Mouse (Mus musculus): ENCODE measurements around the gene Slamf8. TPM values are rescaled to one million over a fixed set of nuclear protein-coding genes. Genes with fewer than 3 reads are reported as not detected.

Gene Slamf8
- total RNA-seq, 2 experiments from 2014 or later = 0.25 TPM; not detected in 1

- no peak for DNase-seq (ENCODE audit: low spot score)
- intact Hi-C loops (cut with DNase I) = no loop called here
Measured at GRCm38 (mm10) chr1:172602326-172602725, 12.0 kb upstream of the Slamf8 start, which contains the start of gene Fcrl6. TSS of gene Fcrl6 (minus strand) at chr1:172602551.

- intact Hi-C loops (cut with DNase I) = no loop called here
Measured at GRCm38 (mm10) chr1:172594495-172594894, 4.1 kb upstream of the Slamf8 start.

GRCm38 (mm10) chr1:172593956-172594355 is 3.6 kb upstream of the Slamf8 start:
- intact Hi-C loops (cut with DNase I) = no loop called here
- DNase-seq (ENCODE audit: low spot score) = no peak

More at GRCm38 (mm10) chr1:172594495-172594894, 4.1 kb upstream of the Slamf8 start:
- no peak for DNase-seq (ENCODE audit: low spot score)

- DNase-seq (ENCODE audit: low spot score) = no peak
- intact Hi-C loops (cut with DNase I) = no loop called here
Measured at GRCm38 (mm10) chr1:172593321-172593720, 3.0 kb upstream of the Slamf8 start.

GRCm38 (mm10) chr1:172585612-172586567 is 4.5 kb downstream of the Slamf8 start:
- intact Hi-C loops (cut with DNase I) = no loop called here
- no peak for DNase-seq (ENCODE audit: low spot score)

- DNase-seq (ENCODE audit: low spot score) = no peak
- intact Hi-C loops (cut with DNase I) = no loop called here
Measured at GRCm38 (mm10) chr1:172585026-172585425, 5.3 kb downstream of the Slamf8 start.

- intact Hi-C loops (cut with DNase I) = no loop called here
- DNase-seq (ENCODE audit: low spot score) = no peak
Measured at GRCm38 (mm10) chr1:172584271-172584670, 6.1 kb downstream of the Slamf8 start.

GRCm38 (mm10) chr1:172582436-172582835 is 7.9 kb downstream of the Slamf8 start:
- DNase-seq (ENCODE audit: low spot score) = no peak
- intact Hi-C loops (cut with DNase I) = no loop called here

GRCm38 (mm10) chr1:172580116-172580515 is 10.3 kb downstream of the Slamf8 start:
- intact Hi-C loops (cut with DNase I) = no loop called here
- no peak for DNase-seq (ENCODE audit: low spot score)

GRCm38 (mm10) chr1:172567758-172568157 is 22.6 kb downstream of the Slamf8 start:
- DNase-seq (ENCODE audit: low spot score) = no peak
- intact Hi-C loops (cut with DNase I) = no loop called here

GRCm38 (mm10) chr1:172566131-172566530 is 24.2 kb downstream of the Slamf8 start:
- DNase-seq (ENCODE audit: low spot score) = no peak
- intact Hi-C loops (cut with DNase I) = no loop called here

GRCm38 (mm10) chr1:172563465-172563828 is 26.9 kb downstream of the Slamf8 start:
- intact Hi-C loops (cut with DNase I) = loop anchor here (1.0 to 5.0 kb wide), 2 partner anchors 33 to 49 kb away; no protein-coding TSS in a partner anchor

GRCm38 (mm10) chr1:172562641-172563464 is 27.5 kb downstream of the Slamf8 start:
- intact Hi-C loops (cut with DNase I) = loop anchor here (1.0 to 5.0 kb wide), 2 partner anchors 33 to 49 kb away; no protein-coding TSS in a partner anchor
- DNase-seq (ENCODE audit: low spot score) = peak; percentile 64

More at GRCm38 (mm10) chr1:172563465-172563828, 26.9 kb downstream of the Slamf8 start:
- DNase-seq (ENCODE audit: low spot score) = no peak

- DNase-seq (ENCODE audit: low spot score) = no peak
- intact Hi-C loops (cut with DNase I) = no loop called here
Measured at GRCm38 (mm10) chr1:172555638-172556037, 34.7 kb downstream of the Slamf8 start, which contains the start of gene Vsig8. TSS of gene Vsig8 (plus strand) at chr1:172555938.

GRCm38 (mm10) chr1:172552623-172553022 is 37.7 kb downstream of the Slamf8 start:
- no peak for DNase-seq (ENCODE audit: low spot score)
- intact Hi-C loops (cut with DNase I) = no loop called here

- DNase-seq (ENCODE audit: low spot score) = no peak
- intact Hi-C loops (cut with DNase I) = no loop called here
Measured at GRCm38 (mm10) chr1:172551009-172551408, 39.4 kb downstream of the Slamf8 start.

- intact Hi-C loops (cut with DNase I) = no loop called here
- DNase-seq (ENCODE audit: low spot score) = peak; percentile 33
Measured at GRCm38 (mm10) chr1:172550551-172550951, 39.8 kb downstream of the Slamf8 start.

GRCm38 (mm10) chr1:172549717-172550116 is 40.7 kb downstream of the Slamf8 start:
- intact Hi-C loops (cut with DNase I) = loop anchor here (2.0 kb wide), 1 partner anchor 17 kb away; no protein-coding TSS in a partner anchor

GRCm38 (mm10) chr1:172549314-172549713 is 41.1 kb downstream of the Slamf8 start:
- intact Hi-C loops (cut with DNase I) = loop anchor here (2.0 kb wide), 1 partner anchor 17 kb away; no protein-coding TSS in a partner anchor
- no peak for DNase-seq (ENCODE audit: low spot score)

More at GRCm38 (mm10) chr1:172549717-172550116, 40.7 kb downstream of the Slamf8 start:
- no peak for DNase-seq (ENCODE audit: low spot score)

GRCm38 (mm10) chr1:172548501-172548900 is 41.9 kb downstream of the Slamf8 start:
- DNase-seq (ENCODE audit: low spot score) = no peak
- intact Hi-C loops (cut with DNase I) = loop anchor here (2.0 kb wide), 1 partner anchor 16 kb away; no protein-coding TSS in a partner anchor

Data from heart, postnatal 25 days (tissue).